Mouse (Mus musculus): Measurements from ENCODE around the gene Atp13a4. TPM values are rescaled to one million over a fixed set of nuclear protein-coding genes. Genes with fewer than 3 reads are reported as not detected.

Gene Atp13a4
- polyA plus RNA-seq, 1 experiment, result not detected

DNA sequence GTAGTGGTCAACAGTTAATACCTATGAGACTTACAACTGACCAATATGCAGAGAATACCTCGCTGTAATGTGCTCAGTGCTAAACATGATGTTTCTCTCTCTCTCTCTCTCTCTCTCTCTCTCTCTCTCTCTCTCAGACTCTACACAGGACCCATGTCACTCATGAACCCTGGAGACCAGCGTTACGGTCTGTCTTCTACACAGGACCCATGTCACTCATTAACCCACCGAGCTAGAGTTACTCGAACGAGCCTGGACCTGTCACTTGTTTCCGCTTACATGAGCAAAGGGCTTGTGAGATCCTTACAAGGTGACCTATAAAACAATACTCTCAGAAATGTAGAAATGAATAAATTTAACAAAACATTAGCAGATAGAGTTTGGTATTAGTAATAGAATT lies 33.9 kb downstream of the Atp13a4 start:
- TF ChIP-seq GATA1 (IDR thresholded peaks at IDR 0.05; ENCODE audit: low read length), result no peak

DNA sequence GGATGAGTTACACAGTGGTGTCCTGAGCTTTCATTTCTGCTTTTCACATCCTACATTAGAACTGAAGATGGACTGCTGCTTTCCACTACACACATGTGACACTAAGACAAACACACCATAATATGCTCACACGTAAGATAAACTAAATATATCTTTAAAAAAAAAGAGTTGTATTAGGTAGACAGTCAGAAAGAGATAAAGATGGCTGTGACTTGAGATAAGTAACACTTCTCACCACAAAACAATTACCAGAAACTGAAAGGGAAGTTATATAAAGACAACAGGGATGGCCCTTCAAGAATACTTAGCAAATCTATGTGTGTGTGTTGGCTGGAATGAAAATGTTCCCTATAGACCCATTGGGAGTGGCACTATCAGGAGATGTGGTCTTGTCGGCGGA lies 34.8 kb downstream of the Atp13a4 start:
- no peak for TF ChIP-seq GATA1 (IDR thresholded peaks at IDR 0.05; ENCODE audit: low read length)

DNA sequence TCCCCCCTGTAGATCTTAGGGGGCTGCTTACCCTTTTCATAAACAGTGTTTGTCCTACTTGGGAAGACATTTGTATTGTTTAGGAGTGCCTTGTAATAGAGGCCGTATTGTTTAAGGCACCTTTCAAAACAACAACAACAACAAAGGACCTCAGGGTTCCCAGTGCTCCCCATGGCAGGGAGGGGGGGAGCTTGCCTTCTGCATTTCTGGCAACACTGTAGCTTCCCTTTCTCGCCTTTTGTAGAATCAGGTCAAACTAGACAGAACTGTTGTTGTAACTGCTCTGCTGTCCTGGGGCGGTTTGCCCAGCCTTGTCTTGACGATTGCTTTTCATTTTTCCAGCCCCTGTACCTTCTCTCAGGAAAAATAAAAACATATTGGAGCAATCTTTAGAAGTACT lies 40.0 kb downstream of the Atp13a4 start:
- no peak for TF ChIP-seq GATA1 (IDR thresholded peaks at IDR 0.05; ENCODE audit: low read length)

DNA sequence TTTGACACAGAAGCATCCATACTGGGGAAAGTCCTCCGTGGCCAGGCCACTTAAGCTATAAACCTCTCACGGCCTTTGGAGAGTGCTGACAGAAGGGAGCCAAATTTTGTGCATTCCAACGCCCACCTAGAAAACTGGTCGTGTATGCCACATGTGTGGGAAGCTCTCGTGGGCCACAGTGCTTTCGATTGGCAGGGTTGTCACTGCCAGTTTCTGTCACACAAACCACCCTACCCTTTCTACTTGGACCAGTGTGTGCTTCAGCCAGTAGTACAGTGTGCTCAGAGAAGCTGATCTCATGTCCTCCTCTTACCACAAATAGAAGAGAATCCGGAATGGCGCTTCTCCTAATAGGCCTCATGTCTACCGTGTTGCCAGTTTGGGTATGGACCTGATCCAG lies 40.5 kb downstream of the Atp13a4 start:
- no peak for TF ChIP-seq GATA1 (IDR thresholded peaks at IDR 0.05; ENCODE audit: low read length)

DNA sequence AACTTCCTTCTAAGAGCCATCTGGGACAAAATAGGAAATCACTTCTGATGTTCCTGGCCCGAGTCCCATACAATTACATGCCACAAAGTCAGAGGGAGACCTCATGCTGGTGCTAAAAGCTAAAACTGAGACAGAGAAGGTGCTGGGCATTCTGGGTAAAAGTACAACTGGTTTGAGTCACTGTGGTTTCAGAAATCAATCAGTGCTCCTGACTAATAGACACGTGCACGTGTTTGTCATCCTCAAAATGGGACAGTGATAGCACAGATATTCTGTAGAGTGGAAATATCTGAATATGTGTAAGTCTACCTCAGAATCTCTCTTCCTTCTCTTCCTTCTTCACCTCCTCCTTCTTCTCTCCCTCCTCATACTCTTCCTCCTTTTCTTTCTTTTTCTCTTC lies 53.6 kb downstream of the Atp13a4 start:
- TF ChIP-seq GATA1 (IDR thresholded peaks at IDR 0.05; ENCODE audit: low read length), result no peak

DNA sequence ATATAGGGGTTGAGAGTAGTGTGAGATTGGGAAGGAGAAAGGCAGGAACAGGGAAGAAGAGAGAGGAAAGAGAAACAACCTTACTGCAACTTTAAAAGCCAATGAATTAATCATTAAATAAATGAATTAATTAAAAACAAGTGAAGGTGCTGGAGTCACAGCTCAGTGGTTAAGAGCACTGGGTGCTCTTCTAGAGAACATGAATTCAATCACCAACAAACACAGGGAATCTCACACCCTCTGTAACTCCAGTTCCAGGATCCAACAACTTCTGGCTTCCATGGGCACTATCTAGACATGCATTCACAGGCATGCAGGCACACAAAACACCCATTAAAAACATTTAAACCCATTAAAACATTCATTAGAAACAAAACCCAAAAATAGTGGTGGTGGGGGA lies 63.2 kb downstream of the Atp13a4 start:
- TF ChIP-seq GATA1 (IDR thresholded peaks at IDR 0.05; ENCODE audit: low read length), result no peak

DNA sequence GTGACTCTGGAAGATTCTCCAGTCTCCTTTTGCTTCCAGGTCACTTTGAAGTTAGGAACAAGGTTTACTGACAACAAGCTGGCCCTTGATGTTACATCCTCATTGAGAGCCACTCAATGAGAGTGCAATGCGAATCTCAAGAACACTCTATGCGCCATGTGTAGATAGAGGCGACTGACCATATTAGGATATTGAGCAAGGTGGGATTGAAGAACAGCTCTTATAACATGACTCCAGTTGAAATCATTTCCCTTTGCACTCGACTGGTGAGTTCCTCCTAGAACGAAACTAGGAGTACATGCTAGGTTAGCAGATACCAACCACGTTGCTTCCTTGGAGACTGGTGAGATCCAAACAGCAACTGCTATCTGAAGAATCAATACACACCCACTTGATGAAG lies 64.3 kb downstream of the Atp13a4 start:
- no peak for TF ChIP-seq GATA1 (IDR thresholded peaks at IDR 0.05; ENCODE audit: low read length)

DNA sequence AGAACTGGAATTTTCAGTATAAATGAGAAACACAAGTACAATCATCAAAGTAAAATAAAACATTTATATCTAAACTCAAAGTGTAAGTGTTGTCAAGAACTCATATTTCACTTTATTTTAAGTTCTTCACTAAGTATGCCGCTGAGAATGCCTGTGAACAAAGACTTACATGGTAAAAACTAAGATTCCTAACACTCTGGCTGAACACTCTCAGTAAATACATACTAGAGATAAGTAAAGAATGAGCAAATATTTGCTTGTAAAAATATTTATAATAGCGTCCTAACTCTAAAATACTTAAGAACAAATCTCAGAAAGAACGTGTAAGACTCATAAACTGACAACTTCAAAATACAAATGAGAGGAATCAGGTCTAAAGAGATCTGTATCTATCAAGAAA lies 80.9 kb downstream of the Atp13a4 start:
- TF ChIP-seq GATA1 (IDR thresholded peaks at IDR 0.05; ENCODE audit: low read length), result no peak

DNA sequence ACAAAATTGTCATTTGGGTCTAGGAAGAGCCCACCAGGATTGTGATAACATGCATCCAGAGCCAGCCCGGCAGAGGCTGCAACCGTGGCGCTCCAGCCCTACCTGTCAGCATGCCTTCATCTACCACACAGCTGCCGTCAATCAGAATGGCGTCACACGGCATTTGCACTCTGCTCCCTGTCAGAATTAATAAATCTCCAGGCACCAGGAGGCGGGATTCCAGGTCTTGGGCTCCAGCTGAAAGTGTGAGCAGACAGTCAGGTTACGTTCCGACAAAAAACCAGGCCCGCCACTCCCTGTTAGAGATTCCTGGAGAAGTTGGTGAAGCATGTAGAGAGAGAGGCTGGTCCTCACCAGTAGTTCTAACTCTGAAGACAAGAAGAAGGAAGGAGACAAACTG lies 85.3 kb downstream of the Atp13a4 start:
- no peak for TF ChIP-seq GATA1 (IDR thresholded peaks at IDR 0.05; ENCODE audit: low read length)

DNA sequence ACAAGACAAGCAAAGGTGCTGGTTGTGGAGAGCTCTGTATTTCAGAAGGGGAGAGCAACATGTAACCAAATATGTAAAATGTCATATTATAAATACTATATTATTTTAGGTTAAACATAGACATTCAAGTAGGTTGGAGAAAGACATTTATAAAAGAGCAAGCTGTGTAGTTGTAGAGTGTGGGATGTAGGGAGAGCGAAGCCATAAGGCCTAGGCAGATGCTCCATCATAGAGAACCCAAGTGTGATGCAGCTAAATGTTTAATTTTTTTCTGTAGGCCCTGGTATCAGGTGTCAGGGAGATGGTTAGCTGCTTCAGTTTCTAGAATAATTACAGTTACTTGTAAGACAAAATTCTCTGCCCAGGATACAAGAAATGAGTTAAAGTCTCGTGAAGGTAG lies 87.8 kb downstream of the Atp13a4 start:
- no peak for TF ChIP-seq GATA1 (IDR thresholded peaks at IDR 0.05; ENCODE audit: low read length)

DNA sequence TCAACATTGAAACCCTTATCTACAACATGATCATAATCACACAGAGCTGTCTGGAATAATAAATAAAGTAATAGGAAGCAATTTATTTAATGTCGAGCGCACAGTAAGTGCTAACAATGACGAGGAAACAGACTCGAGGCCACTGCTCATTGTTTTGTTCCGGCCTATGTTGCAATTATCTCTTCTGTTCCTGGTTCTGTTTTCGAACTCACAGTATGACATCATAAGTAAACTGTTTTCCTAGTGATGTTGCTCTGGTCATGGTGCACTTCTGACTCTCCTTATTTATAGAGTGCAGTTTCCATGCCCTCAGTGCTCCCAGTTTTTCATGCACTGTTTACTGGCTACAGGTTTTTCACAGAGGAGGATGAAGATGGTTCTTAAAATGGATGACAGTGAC lies 91.4 kb downstream of the Atp13a4 start:
- no peak for TF ChIP-seq GATA1 (IDR thresholded peaks at IDR 0.05; ENCODE audit: low read length)

DNA sequence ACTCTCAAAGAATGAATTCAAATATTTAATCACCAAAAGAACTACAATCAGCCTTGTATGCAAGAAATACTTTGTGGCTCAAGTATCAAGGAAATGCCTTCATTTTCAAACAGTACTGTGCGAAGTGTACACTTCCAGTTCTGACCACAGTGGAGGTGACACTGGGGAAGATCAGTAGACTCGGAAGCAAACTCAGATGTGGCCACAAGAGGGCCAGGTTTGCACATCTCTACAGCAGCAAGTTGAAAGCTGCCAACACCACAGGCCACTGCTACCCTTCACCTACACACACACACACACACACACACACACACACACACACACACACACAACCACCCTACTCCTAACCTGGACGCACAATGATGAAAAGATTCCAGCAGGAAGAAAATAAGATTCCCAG lies 93.0 kb downstream of the Atp13a4 start:
- TF ChIP-seq GATA1 (IDR thresholded peaks at IDR 0.05; ENCODE audit: low read length), result no peak

DNA sequence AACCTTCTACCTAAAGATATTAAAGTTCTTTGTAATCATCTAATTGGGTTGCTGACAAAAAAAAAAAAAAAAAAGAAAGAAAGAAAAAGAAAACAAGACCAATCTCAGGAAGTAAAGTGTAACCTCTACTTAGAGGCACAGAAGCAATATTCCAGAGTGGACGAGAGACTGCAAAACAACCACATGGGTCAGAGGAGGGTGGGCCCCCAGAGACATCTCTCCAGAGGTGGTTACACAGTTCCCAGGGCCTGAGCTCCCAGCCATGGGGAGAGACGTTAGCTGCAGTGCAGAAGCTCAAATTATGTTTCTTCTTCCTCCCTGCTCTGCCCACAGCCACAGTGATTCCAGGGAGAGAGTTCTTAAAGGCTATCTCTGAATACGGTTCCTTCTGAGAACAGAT lies 102.5 kb downstream of the Atp13a4 start:
- no peak for TF ChIP-seq GATA1 (IDR thresholded peaks at IDR 0.05; ENCODE audit: low read length)

DNA sequence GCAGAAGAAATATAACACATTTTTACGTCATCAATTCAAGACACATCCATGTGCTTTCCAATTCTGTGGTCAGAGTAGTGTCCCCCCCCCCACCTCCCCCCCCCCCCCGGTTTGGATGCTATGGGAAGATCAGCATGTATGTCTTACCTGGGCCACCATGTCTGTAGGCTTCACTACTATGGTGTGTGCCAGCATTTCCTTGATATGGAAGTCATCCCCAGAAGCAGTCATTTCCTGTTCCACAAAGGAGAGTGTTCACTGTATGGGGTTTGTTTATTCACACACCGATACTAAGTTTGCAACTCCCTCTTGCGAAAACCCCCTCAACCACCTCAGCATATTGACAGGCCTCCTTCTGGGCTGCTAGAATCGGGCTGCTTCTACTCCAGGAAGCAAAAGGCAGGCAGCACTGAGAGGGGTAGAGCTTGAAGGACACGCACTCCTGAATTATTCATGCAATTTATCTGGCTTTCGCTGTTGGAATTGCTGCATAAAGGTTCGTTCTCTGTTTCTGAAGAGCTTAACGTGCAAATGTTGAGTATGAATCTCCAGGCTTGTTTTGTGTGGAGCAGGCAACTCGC lies 103.2 kb downstream of the Atp13a4 start:
- no peak for TF ChIP-seq GATA1 (IDR thresholded peaks at IDR 0.05; ENCODE audit: low read length)

DNA sequence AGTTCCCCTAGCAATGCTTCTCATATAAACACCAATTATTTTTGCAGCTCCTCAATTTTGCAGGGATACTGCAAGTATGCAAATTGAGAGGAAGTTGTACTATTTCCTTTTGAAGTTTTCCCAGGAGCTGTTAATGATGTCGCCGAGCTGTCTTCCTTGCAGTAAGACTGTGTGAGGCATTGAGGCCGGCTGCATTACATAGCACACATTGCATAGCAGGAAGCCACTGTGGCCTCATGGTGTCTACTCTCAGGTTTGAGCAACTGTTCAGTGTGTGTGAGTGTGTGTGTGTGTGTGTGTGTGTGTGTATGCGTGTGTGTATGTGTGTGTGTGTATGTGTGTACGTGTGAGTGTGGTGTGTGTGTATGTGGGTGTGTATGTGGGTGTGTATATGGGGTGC lies 106.6 kb downstream of the Atp13a4 start:
- TF ChIP-seq GATA1 (IDR thresholded peaks at IDR 0.05; ENCODE audit: low read length), result no peak

DNA sequence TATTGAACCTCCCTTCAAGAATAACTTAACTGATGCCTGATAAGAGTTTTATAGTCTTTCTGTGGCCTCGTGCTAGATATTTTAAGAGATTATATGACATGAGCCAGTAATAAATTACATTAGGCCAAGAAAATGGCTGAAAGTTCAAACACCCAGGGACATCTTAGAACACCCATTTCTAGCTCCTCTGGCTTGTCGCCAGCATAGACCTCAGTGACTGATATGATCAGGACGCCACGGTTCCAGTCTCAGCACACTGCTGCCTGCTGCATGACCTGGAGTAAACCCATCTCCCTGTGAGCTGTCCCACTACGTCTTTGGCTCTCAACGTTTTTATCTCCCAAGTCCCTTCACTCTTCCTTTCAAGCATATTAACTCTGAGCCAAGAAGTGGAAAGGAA lies 108.9 kb downstream of the Atp13a4 start:
- no peak for TF ChIP-seq GATA1 (IDR thresholded peaks at IDR 0.05; ENCODE audit: low read length)

DNA sequence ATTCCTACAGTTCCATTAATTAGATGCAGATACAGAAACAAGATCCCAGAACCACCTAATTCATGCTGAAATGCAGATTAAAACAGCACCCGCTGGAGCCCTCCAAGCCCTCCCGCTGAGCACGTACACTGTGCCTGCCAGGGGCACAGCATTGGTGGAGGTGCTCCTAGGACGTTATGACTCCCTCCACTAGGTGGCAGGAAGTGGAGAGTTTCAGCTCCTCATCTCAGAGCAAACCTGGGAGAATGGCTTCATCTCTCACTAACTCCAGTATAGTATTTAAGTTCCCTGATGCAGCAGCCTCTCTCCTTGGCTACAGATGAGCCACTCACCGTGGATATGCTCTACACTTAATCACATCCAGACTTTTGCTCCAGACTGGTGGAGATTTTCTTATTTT lies 110.0 kb downstream of the Atp13a4 start:
- TF ChIP-seq GATA1 (IDR thresholded peaks at IDR 0.05; ENCODE audit: low read length), result no peak

DNA sequence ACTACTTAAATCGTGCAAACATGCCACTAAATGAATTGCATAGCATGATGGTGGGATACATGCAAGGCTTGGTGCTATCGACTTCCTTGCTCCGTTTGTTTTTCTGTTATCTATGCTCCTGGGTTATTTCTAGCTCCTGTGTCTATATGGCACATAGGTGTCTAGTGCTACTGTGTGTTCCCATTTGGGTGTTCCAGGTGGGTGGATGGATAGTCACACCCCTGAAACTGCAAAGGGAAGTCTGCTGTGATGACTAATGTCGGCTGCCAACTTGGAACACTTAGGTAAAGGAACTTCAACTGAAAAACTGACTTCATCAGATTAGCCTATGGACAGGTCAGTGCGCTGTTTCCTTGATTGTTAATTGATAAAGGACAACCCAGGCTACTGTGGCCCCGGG lies 129.8 kb downstream of the Atp13a4 start:
- no peak for TF ChIP-seq GATA1 (IDR thresholded peaks at IDR 0.05; ENCODE audit: low read length)
